Mouse (Mus musculus) ES-E14 (cell line): Measurements from ENCODE around the gene Ccdc183. TPM values are rescaled to one million over a fixed set of nuclear protein-coding genes. Genes with fewer than 3 reads are reported as not detected.

ENCODE experiments used
- DNase-seq: peaks from one replicate; pipeline ENCODE4 v3.0.0-alpha.2; 2013; ENCODE audit warnings: low read depth, low spot score
- H3K27ac ChIP-seq: 2 replicates; pipeline ENCODE4 v1.5.1; 2012; ENCODE audit warnings: low read depth, mild to moderate bottlenecking, low read length, moderate library complexity, mixed read lengths; ENCODE audit not compliant: poor library complexity, insufficient read depth, severe bottlenecking
- H3K36me3 ChIP-seq: 2 replicates; pipeline ENCODE4 v1.6.1; 2012; ENCODE audit warnings: mild to moderate bottlenecking, low read length, moderate library complexity, mixed read lengths; ENCODE audit not compliant: control insufficient read depth, poor library complexity, insufficient read depth, severe bottlenecking
- H3K4me1 ChIP-seq, 2 experiments: fragments of 150-350 bp in 1 of 2; sonication (generic) in 1 of 2; 2 replicates each; pipeline ENCODE4 v1.6.1; 2012; ENCODE audit warnings: low read length in 2 of 2, mild to moderate bottlenecking in 1 of 2, mixed read lengths in 1 of 2; ENCODE audit not compliant: control insufficient read depth in 2 of 2, insufficient read depth in 2 of 2, poor library complexity in 1 of 2
- H3K4me3 ChIP-seq, 2 experiments: fragments of 150-350 bp in 1 of 2; sonication (generic) in 1 of 2; 2 replicates each; pipeline ENCODE4 v1.5.1; 2012; ENCODE audit warnings: low read length in 2 of 2, low read depth in 1 of 2, mild to moderate bottlenecking in 1 of 2, mixed read lengths in 1 of 2; ENCODE audit not compliant: insufficient read depth in 1 of 2, poor library complexity in 1 of 2, severe bottlenecking in 1 of 2
- H3K9ac ChIP-seq: 2 replicates; pipeline ENCODE4 v1.6.1; 2012; ENCODE audit warnings: low read depth, mild to moderate bottlenecking, low read length, mixed read lengths; ENCODE audit not compliant: poor library complexity, insufficient read depth, severe bottlenecking
- H3K9me3 ChIP-seq: fragments of 150-350 bp; sonication (generic); 2 replicates; pipeline ENCODE4 v1.6.1; 2012; ENCODE audit warnings: low read depth, mild to moderate bottlenecking, low read length; ENCODE audit not compliant: control insufficient read depth, insufficient read depth
- CHD2 ChIP-seq: IDR thresholded peaks from 2 replicates; pipeline ENCODE4 v1.6.1; 2014; ENCODE audit warnings: mild to moderate bottlenecking, low read depth, low read length, inconsistent platforms
- HCFC1 ChIP-seq: IDR thresholded peaks from 2 replicates; pipeline ENCODE4 v1.6.1; 2012; ENCODE audit warnings: low read length, inconsistent platforms, borderline replicate concordance; ENCODE audit not compliant: insufficient read depth
- MAFK ChIP-seq: IDR thresholded peaks from 2 replicates; pipeline ENCODE4 v1.6.1; 2014; ENCODE audit warnings: mild to moderate bottlenecking, low read depth, low read length, inconsistent platforms; ENCODE audit not compliant: insufficient read depth
- ZC3H11A ChIP-seq: IDR thresholded peaks from 2 replicates; pipeline ENCODE4 v1.6.1; 2012; ENCODE audit warnings: low read depth, mild to moderate bottlenecking, inconsistent platforms, low read length, borderline replicate concordance
- ZNF384 ChIP-seq: IDR thresholded peaks from 2 replicates; pipeline ENCODE4 v1.6.1; 2012; ENCODE audit warnings: low read depth, low read length, inconsistent platforms
- in situ Hi-C, 2 experiments: fragments of 600-800 bp; cut with MboI; formaldehyde crosslinking; loops; one replicate each; pipeline ENCODE4 v1.15.1; 2025; ENCODE audit warnings: low sequenced_read_pairs in 2 of 2, inconsistent platforms in 1 of 2; ENCODE audit not compliant: unreplicated experiment in 2 of 2
- total RNA-seq: library from RNA; depleted of rRNA; stranded (reverse); fragments of 300-350 nt; gene quantifications from 2 replicates; pipeline ENCODE4 v1.2.3, GENCODE M21; 2012

Gene Ccdc183
- total RNA-seq, 1 experiment, result 0.04 TPM

- Histone ChIP-seq H3K4me3 (no peak overlapping the region), H3K27ac (no peak overlapping the region), H3K9me3 (no peaks in the 10 kb centered on the region), H3K36me3 (no peaks in the 10 kb centered on the region), H3K9ac (no peak overlapping the region), H3K4me1 (no peaks in the 10 kb centered on the region)
- TF ChIP-seq MAFK (no peak), HCFC1 (no peak), ZC3H11A (no peak), CHD2 (no peak)
- in situ Hi-C loops, result no loop called here
- no peak for DNase-seq
Measured at GRCm38 (mm10) chr2:25660279-25660678, 42.8 kb upstream of the Ccdc183 start.

GRCm38 (mm10) chr2:25657652-25658051, 40.2 kb upstream of the Ccdc183 start, which contains the start of gene Lcn5:
Lcn5 (plus strand) TSS chr2:25657952.
- Histone ChIP-seq H3K9ac (no peak within 1 kb of the TSS), H3K36me3 (no peaks in the 10 kb centered on the region), H3K9me3 (no peaks in the 10 kb centered on the region), H3K27ac (no peak within 1 kb of the TSS), H3K4me3 (no peak within 1 kb of the TSS), H3K4me1 (no peaks in the 10 kb centered on the region)
- TF ChIP-seq ZNF384, result no peak
- TF ChIP-seq CHD2, result no peak
- in situ Hi-C loops, result no loop called here
- no peak for DNase-seq

- no peak for DNase-seq
- Histone ChIP-seq H3K27ac (no peak overlapping the region), H3K9ac (no peak overlapping the region), H3K9me3 (no peaks in the 10 kb centered on the region), H3K4me1 (no peaks in the 10 kb centered on the region), H3K36me3 (no peaks in the 10 kb centered on the region), H3K4me3 (no peak overlapping the region)
- in situ Hi-C loops, result no loop called here
- TF ChIP-seq MAFK (no peak), CHD2 (no peak), HCFC1 (no peak), ZNF384 (no peak), ZC3H11A (no peak)
Measured at GRCm38 (mm10) chr2:25657246-25657645, 39.8 kb upstream of the Ccdc183 start.

GRCm38 (mm10) chr2:25656691-25657090, 39.2 kb upstream of the Ccdc183 start:
- in situ Hi-C loops, result no loop called here
- H3K9ac ChIP-seq, result no peak overlapping the region
- no peaks in the 10 kb centered on the region for H3K4me1 ChIP-seq
- H3K4me3 ChIP-seq, result no peak overlapping the region
- TF ChIP-seq MAFK (no peak), ZNF384 (no peak), CHD2 (no peak), HCFC1 (no peak), ZC3H11A (no peak)
- DNase-seq, result no peak
- no peaks in the 10 kb centered on the region for H3K36me3 ChIP-seq
- H3K9me3 ChIP-seq, result no peaks in the 10 kb centered on the region
- no peak overlapping the region for H3K27ac ChIP-seq

GRCm38 (mm10) chr2:25654502-25654901, 37.0 kb upstream of the Ccdc183 start:
- TF ChIP-seq MAFK, result no peak
- no peak for TF ChIP-seq CHD2
- TF ChIP-seq HCFC1, result no peak
- no peak overlapping the region for H3K27ac ChIP-seq

More at GRCm38 (mm10) chr2:25654502-25654901, 37.0 kb upstream of the Ccdc183 start:
- in situ Hi-C loops, result no loop called here
- Histone ChIP-seq H3K4me1 (no peaks in the 10 kb centered on the region), H3K4me3 (no peak overlapping the region), H3K9ac (no peak overlapping the region), H3K36me3 (no peaks in the 10 kb centered on the region), H3K9me3 (no peaks in the 10 kb centered on the region)
- DNase-seq, result no peak
